Mouse (Mus musculus) CD8-positive naive resting alpha-beta T cell, adult 2 months (primary cell): Measurements from ENCODE around the gene Zfp821.

ENCODE experiments used
- DNase-seq, 2 experiments: peaks; one replicate each; pipeline ENCODE4 v3.0.0; 2022; ENCODE audit warnings: low read depth in 2 of 2, low spot score in 2 of 2

Gene Zfp821

GRCm38 (mm10) chr8:109705320-109706075 is at the start of gene Zfp821:
Gene Zfp821 (plus strand): TSS chr8:109705546.
- peak; percentile 71 to 84 for DNase-seq

- DNase-seq: no peak
Measured at GRCm38 (mm10) chr8:109656860-109657259, 48.5 kb upstream of the Zfp821 start.

DNA sequence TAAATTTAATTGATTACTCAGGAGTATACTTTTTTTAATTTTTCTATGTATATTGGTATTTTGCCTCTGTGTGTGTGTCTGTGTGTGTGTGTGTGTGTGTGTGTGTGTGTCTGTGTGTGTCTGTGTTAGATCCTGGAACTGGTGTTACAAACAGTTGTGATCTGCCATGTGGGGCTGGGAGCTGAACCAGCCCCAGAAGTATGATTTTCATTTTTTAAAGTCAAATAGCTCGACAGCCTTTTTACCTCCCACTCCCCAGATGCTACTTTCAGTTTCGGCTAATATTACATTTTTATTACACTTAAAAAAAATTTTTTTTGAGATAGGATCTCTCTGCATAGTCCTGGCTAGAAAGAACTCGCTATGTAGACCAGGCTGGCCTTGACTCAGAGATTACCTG is 43.0 kb upstream of the Zfp821 start:
- no peak for DNase-seq

GRCm38 (mm10) chr8:109666616-109667015 is 38.7 kb upstream of the Zfp821 start:
- DNase-seq: no peak

- DNase-seq: no peak
Measured at GRCm38 (mm10) chr8:109672656-109673055, 32.7 kb upstream of the Zfp821 start.

DNA sequence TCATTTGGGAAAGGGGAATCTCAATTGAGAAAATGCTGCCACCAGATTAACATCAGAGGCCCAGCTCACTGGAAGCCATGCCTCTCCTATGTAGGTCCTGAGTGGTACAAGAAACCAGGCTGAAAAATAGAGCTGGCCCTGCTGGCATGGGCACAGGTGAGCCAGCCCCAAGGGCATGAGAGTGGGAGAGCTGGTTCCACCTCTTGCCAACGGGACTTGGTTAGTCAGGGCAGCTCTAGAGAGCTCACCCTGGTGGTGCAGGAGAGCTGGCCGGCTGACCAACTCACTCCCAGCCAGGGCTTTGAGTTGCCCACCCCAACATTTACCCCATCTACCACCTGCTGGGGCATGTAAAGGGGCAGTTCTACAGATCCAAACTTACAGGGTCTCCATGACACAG is 31.8 kb upstream of the Zfp821 start:
- no peak for DNase-seq

DNA sequence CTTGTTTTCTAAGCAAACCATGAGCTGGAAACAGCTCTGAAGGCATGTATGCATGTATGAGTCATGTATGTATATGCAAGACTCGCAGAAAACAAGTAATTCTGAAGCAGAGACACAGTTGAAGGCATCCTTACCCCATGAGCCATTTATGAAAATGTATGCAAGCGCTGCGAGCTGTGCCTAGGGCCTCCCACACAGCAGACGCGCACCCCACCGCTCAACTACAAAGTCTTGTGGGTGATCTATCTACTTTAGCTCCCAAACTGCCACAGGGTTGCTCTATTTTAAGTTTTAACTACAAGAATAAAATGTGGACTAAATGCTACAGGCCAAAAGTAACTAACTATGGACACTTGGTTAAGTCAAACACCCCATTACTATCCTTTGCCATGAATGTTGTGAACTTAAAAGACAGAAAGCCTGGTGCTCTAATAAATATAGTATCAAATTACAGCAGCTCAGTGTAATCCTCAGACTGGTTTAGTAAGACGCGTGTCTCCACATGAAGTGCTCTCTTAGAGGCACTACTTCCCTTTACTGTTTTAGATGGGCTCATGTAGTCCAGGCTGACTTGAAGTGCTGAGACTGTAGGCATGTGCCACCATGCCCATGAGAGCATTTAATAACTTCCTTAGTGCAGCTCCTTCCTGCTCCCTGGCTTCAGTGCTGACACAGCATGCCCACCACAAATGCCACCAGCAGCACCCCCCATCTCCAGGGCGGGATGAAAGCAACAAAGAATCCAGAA is 29.3 kb upstream of the Zfp821 start:
- no peak for DNase-seq

GRCm38 (mm10) chr8:109681535-109681934 is 23.8 kb upstream of the Zfp821 start:
- no peak for DNase-seq

GRCm38 (mm10) chr8:109682120-109682519 is 23.2 kb upstream of the Zfp821 start:
- DNase-seq: no peak

GRCm38 (mm10) chr8:109687248-109687647 is 18.1 kb upstream of the Zfp821 start:
- DNase-seq: no peak

DNA sequence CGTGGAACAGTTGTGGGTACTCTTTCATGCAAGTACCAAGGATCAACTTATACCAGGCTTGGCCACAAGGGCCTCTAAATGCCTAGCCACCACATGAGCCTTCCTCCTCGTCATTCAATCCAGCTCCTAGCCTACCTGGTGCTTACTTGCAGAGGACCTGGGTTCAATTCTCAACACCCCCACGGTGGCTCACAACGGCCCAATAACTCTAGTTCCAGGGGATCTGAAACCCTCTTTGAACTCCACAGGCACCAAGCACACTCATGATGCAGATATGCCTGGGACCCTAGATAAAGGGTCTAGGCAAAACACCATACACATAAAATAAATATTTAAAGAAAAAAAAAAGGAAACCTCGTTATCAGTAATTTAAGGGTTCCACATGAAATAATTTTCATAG is 13.6 kb upstream of the Zfp821 start:
- DNase-seq: peak; percentile 10 to 23

- DNase-seq: no peak
Measured at GRCm38 (mm10) chr8:109692443-109693145, 12.8 kb upstream of the Zfp821 start.

DNA sequence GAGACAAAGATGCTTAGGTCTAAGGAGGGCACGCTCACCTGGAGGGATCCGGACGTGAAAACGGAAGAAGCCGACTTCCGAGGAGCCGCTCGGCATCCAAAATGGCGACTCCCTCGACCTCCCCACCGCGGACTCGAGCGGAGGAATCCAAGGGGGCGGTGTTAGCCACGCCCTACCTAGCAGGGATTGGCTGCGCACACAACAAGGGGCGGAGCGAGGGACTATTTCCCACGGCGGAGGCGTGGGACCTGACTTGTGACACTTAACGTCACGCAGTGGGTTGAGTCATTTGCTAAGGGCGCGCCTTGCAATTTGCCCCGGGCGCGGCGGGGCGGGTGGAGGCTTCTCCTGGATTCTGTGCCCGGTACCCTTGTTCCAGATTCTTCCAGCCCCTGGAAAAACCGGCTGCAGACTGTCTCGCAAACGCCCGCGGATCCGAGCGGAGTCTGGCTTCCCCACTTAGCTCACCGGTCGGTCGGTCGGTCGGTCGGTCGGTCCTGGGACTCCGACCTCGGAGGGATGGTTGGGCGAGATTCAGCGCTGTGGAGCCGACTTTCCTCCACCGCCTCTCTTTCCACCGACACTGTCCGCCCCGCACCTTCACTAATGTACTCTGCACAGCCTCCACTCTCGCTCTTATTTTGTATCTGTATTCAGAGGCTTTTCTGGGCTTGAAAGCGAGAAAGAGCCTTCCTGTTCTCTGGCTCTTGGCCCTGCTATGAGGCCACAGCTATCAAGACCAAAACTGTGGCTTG is 12.0 kb upstream of the Zfp821 start, which contains the start of gene Ist1:
Gene Ist1 (minus strand): TSS at position 115 of the 755 bp plus-strand sequence.
- DNase-seq: peak; percentile 98 to 99

- no peak for DNase-seq
Measured at GRCm38 (mm10) chr8:109694154-109694553, 11.2 kb upstream of the Zfp821 start.

- no peak for DNase-seq
Measured at GRCm38 (mm10) chr8:109697754-109698153, 7.6 kb upstream of the Zfp821 start.

DNA sequence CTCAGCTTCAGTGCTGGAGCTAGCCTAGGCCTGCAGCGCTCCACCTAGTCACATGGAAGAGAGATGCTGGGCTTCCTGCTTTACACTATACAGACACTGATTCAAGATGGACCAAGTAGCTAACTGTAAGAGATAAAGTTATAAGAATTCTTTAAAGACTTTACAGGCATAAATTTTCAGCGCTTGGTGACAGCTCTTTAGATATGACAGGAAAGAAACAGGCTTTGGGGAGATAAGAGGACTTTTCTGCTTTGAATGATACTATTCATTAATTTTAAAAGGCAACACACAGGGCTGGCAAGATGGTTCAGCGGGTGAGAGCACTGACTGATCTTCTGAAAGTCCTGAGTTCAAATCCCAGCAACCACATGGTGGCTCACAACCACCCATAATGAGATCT is 6.9 kb upstream of the Zfp821 start:
- no peak for DNase-seq

- no peak for DNase-seq
Measured at GRCm38 (mm10) chr8:109704565-109705319, 604 bp upstream of the Zfp821 start.

- no peak for DNase-seq
Measured at GRCm38 (mm10) chr8:109706076-109706873, 929 bp downstream of the Zfp821 start.

GRCm38 (mm10) chr8:109706874-109707237 is 1.5 kb downstream of the Zfp821 start:
- DNase-seq: peak; percentile 77 to 86

- DNase-seq: peak in 1 of 2 experiments; percentile 24
Measured at GRCm38 (mm10) chr8:109707921-109708320, 2.6 kb downstream of the Zfp821 start.
